Mouse (Mus musculus) splenic B cell, adult 2 months (primary cell): Measurements from ENCODE around the gene Fastkd2.

Source experiments
- DNase-seq: peaks from one replicate; pipeline ENCODE4 v3.0.0-alpha.2; 2011; ENCODE audit warnings: low read depth, low spot score
- H3K27me3 ChIP-seq: 2 replicates; pipeline ENCODE4 v1.6.1; 2012; ENCODE audit warnings: mild to moderate bottlenecking, low read length, moderate library complexity, mixed read lengths; ENCODE audit not compliant: control insufficient read depth, poor library complexity, insufficient read depth, severe bottlenecking
- H3K36me3 ChIP-seq: 2 replicates; pipeline ENCODE4 v1.6.1; 2012; ENCODE audit warnings: mild to moderate bottlenecking, low read length, moderate library complexity, mixed read lengths; ENCODE audit not compliant: control insufficient read depth, poor library complexity, insufficient read depth, severe bottlenecking

Fastkd2 gene

DNA sequence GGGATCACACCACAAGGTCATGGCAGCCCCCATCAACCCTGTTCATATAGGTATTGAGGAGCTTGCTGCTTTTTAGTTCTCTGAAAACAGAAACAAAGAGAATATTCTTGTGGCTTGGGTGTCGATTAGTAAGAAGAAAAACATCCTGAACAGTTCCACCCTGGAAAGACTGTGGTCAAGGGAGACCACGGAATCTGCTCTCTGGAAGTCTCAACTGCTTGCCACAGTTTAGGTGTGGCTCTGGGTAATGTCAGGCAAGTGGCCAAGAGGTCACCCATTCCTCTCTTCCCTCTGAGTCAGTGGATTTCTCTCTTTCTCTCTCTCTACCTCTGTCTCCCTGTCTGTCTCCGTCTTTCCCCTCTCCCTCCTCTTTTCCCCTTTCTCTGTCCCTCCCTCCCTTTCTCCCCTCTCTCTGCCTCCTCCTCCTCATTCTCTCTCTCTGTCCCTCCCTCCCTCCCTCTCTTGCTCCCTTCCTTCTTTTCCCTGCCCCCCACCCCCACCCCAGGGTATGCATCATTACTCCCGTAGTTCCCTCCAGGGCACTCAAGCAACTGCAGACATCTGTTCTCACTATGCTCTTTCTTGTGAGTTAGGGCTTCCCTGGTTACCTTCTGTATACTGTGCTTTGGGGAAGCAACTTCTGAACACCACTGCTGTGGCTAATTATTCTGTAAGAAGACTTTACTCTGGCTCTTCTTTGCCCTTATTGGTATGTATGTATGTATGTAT lies 46.7 kb downstream of the Fastkd2 start:
- no peak for DNase-seq
- Histone ChIP-seq H3K36me3 (no peaks in the 10 kb centered on the region), H3K27me3 (no peaks in the 10 kb centered on the region)

DNA sequence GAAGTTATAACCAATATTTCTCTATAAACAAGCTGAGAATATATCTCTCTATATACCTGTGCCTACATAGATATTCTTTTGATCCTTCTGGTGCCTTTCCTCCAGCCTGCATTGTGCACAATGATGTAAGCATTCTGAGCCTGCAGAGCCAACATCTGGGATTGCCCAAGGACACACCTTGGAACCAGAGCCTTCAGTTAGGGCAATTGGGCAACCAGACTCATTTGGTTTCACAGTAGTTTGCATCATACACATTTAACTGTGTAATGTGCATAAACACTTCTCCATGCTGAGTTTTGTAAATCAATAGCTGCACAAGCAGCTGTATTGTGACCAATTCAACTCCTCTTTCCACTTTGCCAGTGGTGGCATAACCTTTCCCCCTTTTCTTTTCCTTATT lies 63.9 kb downstream of the Fastkd2 start:
- DNase-seq = no peak
- H3K36me3 ChIP-seq = no peaks in the 10 kb centered on the region

More for the DNA sequence above, 63.9 kb downstream of the Fastkd2 start:
- H3K27me3 ChIP-seq = no peaks in the 10 kb centered on the region
